ENCODE assay signal across 10 mouse cellular contexts in genomic region chr12:90398564-90398963, GRCm38 (mm10).
DNase-seq lines count a peak whose midpoint lies in the region; ATAC-seq and TF ChIP-seq lines count a peak whose summit lies in the region.
"Had no signal": no experiment of that assay in that cellular context is flagged by ENCODE, and none has a peak within 500 bp of the region (broad histone marks: within the 10 kb centered on the region; RNA-seq: fewer than 3 reads in every experiment).

No protein-coding gene starts in this region.

- DNase-seq in cerebellum, adult 11 months: peak; percentile 35
- DNase-seq in left cerebral cortex, postnatal 4 days: peak; percentile 41
- DNase-seq in left cerebral cortex, postnatal 36 days (ENCODE audit: low spot score in 2 of 2): no peak
- DNase-seq in Patski (ENCODE audit: low read depth, low spot score): no peak
- DNase-seq in fibroblast of lung, adult 2 months (ENCODE audit: low read depth): peak; percentile 4
- peak; percentile 18 for DNase-seq in stomach, postnatal 0 days (ENCODE audit: low spot score)

- H3K27ac ChIP-seq in stomach, postnatal 0 days (replicated peaks): no peak overlapping the region
- H3K27ac ChIP-seq: heart, embryonic 13.5 days; liver, embryonic 14.5 days had no signal

- no peaks in the 10 kb centered on the region for H3K27me3 ChIP-seq in Patski
- no peaks in the 10 kb centered on the region for H3K27me3 ChIP-seq in stomach, postnatal 0 days (ENCODE audit: control insufficient read depth, insufficient read depth, low read length)
- H3K27me3 ChIP-seq: heart, embryonic 13.5 days had no signal

- no peaks in the 10 kb centered on the region for H3K9me3 ChIP-seq in stomach, postnatal 0 days (ENCODE audit: control insufficient read depth, low read length)
- H3K9me3 ChIP-seq: heart, embryonic 13.5 days had no signal

- no peak for TF ChIP-seq EP300 in stomach, postnatal 0 days (optimal IDR thresholded peaks at IDR 0.05)

- TF ChIP-seq CTCF in Patski (IDR thresholded peaks at IDR 0.05): peak; percentile 32
- peak; percentile 75 for TF ChIP-seq CTCF in stomach, postnatal 0 days (IDR thresholded peaks at IDR 0.05; ENCODE audit: low read depth)

- WGBS in stomach, postnatal 0 days: 75% methylated on average over 5 of the region's 5 CpGs

- CTCF ChIA-PET in Patski (lab: Charles Lee): interaction anchor here (0.8 to 1.6 kb wide), 2 partner anchors 885 to 886 kb away, joined by 4 to 5 read pairs; no protein-coding TSS in a partner anchor

- ATAC-seq in cerebellum, adult (ENCODE audit: insufficient number of reproducible peaks, low FRiP score, low TSS enrichment): no peak
- no peak for ATAC-seq in Patski
- no peak for ATAC-seq in stomach, postnatal 0 days (ENCODE audit: low FRiP score, low TSS enrichment)
- no peak for ATAC-seq in erythroid progenitor cell, adult 5-6 weeks (replicated peaks; ENCODE audit: low FRiP score, poor library complexity, severe bottlenecking)

- H3K4me3 ChIP-seq in stomach, postnatal 0 days (ENCODE audit: low read depth, low read length): no peak overlapping the region
- H3K4me3 ChIP-seq: heart, embryonic 13.5 days had no signal

- H3K36me3 ChIP-seq in stomach, postnatal 0 days (ENCODE audit: control insufficient read depth, insufficient read depth, low read length): no peaks in the 10 kb centered on the region
- H3K36me3 ChIP-seq: heart, embryonic 13.5 days had no signal

- H3K9ac ChIP-seq in stomach, postnatal 0 days (ENCODE audit: low read length): no peak overlapping the region
- H3K9ac ChIP-seq: heart, embryonic 13.5 days; liver, embryonic 14.5 days had no signal

- in situ Hi-C loops in Patski (cut with MboI; ENCODE audit: low pct_unique_long_range_greater_than_20kb): loop anchor here (25.0 kb wide), 2 partner anchors 886 to 914 kb away; no protein-coding TSS in a partner anchor

- POLR2A ChIA-PET in Patski (lab: Charles Lee): no interaction called here

- H3K4me2 ChIP-seq in stomach, postnatal 0 days (replicated peaks; ENCODE audit: low read depth): no peak overlapping the region
- H3K4me2 ChIP-seq: heart, embryonic 13.5 days had no signal

- no peaks in the 10 kb centered on the region for H3K4me1 ChIP-seq in stomach, postnatal 0 days (replicated peaks; ENCODE audit: control insufficient read depth, insufficient read depth)
- H3K4me1 ChIP-seq: heart, embryonic 13.5 days had no signal

- intact Hi-C loops in left cerebral cortex, postnatal 4 days (cut with DNase I): no loop called here
- intact Hi-C loops in left cerebral cortex, postnatal 36 days (cut with DNase I): no loop called here

Comparison
In these comparisons a context has a peak if more than half of its experiments do, and no peak if none do; other contexts are left out.
1. DNase-seq: peak in cerebellum, adult 11 months (single experiment), left cerebral cortex, postnatal 4 days (single experiment), fibroblast of lung, adult 2 months (single experiment) and stomach, postnatal 0 days (single experiment); none in left cerebral cortex, postnatal 36 days (0 of 2) and Patski (single experiment).